Mouse (Mus musculus) forebrain, embryonic 12.5 days (tissue): Measurements from ENCODE around the gene Vgll4. TPM values are rescaled to one million over a fixed set of nuclear protein-coding genes. Genes with fewer than 3 reads are reported as not detected.
A peak's percentile ranks its signal among the peaks of the same experiment; 100 is the strongest.
"Not testable (repeated sequence)": the region's sequence is repeated elsewhere in the genome, so short reads cannot be mapped to it uniquely, and the experiment has no call there.

Experiments used
- ATAC-seq: fragments of 200-750 bp; cut with Nextera tagmentation; 2 replicates; pipeline ENCODE4 v1.8.0; 2017; ENCODE audit warnings: moderate TSS enrichment; ENCODE audit not compliant: low FRiP score
- H3K27ac ChIP-seq: fragments of 300-500 bp; sonication (generic); 2 replicates; pipeline ENCODE4 v1.5.1; 2016; ENCODE audit warnings: mild to moderate bottlenecking
- H3K27me3 ChIP-seq: fragments of 300-500 bp; sonication (generic); 2 replicates; pipeline ENCODE4 v1.6.1; 2016; ENCODE audit warnings: mild to moderate bottlenecking
- H3K36me3 ChIP-seq: fragments of 300-500 bp; sonication (generic); replicated peaks from 2 replicates; pipeline ENCODE4 v1.6.1; 2016; ENCODE audit warnings: mild to moderate bottlenecking
- H3K4me1 ChIP-seq: fragments of 300-500 bp; sonication (generic); 2 replicates; pipeline ENCODE4 v1.6.1; 2016
- H3K4me2 ChIP-seq: fragments of 300-500 bp; sonication (generic); 2 replicates; pipeline ENCODE4 v1.6.1; 2016; ENCODE audit warnings: mild to moderate bottlenecking, moderate library complexity
- H3K4me3 ChIP-seq: fragments of 300-500 bp; sonication (generic); replicated peaks from 2 replicates; pipeline ENCODE4 v1.5.1; 2016; ENCODE audit warnings: mild to moderate bottlenecking
- H3K9ac ChIP-seq: fragments of 300-500 bp; sonication (generic); 2 replicates; pipeline ENCODE4 v1.6.1; 2016; ENCODE audit warnings: mild to moderate bottlenecking
- H3K9me3 ChIP-seq: fragments of 300-500 bp; sonication (generic); 2 replicates; pipeline ENCODE4 v1.6.1; 2016
- WGBS: fragments of 180-500 bp; shearing (Covaris S2); methylation state at CpG from one replicate; pipeline ENCODE4 v1.1.7; 2016; 5-methylcytosine and 5-hydroxymethylcytosine counted together
- polyA plus RNA-seq: library from polyadenylated mRNA; unstranded; fragments of >200 nt; fragmentation: Nextera tagmentation; extraction: Ambion mirVana; gene quantifications from 2 replicates; pipeline ENCODE4 v1.2.1, GENCODE M21; 2016

Gene Vgll4
- polyA plus RNA-seq, 1 experiment from 2014 or later, result 96.1 TPM

DNA sequence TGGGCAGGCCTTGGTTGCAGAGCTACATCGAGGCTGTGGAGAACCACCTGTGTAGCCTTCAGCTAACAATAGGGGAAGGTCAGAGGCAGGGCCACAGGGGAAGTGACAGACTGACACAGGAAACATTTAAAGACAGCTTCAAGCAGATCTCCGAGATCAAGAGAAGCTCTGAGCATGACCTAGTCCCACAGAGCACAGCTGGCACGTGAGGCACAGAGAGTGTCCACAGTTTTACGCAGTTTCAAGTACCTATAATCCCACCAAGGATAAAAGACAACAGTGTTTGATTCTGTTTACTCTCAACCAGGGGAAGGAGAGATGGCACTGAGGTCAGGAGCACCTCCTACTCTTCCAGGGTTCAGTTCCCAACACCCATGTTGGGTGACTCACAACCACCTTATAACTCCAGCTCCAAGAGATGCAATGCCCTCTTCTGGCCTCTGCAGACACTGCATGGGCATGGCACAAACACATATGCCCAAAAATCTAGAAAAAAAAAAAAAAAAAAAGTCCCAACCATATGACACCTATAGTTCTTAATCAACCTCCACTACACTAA, 75.2 kb downstream of the Vgll4 start:
- H3K4me3 ChIP-seq, result no peak overlapping the region
- H3K9me3 ChIP-seq, result no peaks in the 10 kb centered on the region
- no peak overlapping the region for H3K4me2 ChIP-seq
- peaks cover 63% of the 10 kb centered on the region for H3K4me1 ChIP-seq
- H3K36me3 ChIP-seq, result peaks cover 29% of the 10 kb centered on the region; the same call in 1 of the 2 replicates
- ATAC-seq, result no peak
- 78% methylated on average over 4 of the region's 4 CpGs for WGBS
- no peak overlapping the region for H3K9ac ChIP-seq
- no peaks in the 10 kb centered on the region for H3K27me3 ChIP-seq
- H3K27ac ChIP-seq, result peak overlapping the region; percentile 36; the same call in 1 of the 2 replicates

DNA sequence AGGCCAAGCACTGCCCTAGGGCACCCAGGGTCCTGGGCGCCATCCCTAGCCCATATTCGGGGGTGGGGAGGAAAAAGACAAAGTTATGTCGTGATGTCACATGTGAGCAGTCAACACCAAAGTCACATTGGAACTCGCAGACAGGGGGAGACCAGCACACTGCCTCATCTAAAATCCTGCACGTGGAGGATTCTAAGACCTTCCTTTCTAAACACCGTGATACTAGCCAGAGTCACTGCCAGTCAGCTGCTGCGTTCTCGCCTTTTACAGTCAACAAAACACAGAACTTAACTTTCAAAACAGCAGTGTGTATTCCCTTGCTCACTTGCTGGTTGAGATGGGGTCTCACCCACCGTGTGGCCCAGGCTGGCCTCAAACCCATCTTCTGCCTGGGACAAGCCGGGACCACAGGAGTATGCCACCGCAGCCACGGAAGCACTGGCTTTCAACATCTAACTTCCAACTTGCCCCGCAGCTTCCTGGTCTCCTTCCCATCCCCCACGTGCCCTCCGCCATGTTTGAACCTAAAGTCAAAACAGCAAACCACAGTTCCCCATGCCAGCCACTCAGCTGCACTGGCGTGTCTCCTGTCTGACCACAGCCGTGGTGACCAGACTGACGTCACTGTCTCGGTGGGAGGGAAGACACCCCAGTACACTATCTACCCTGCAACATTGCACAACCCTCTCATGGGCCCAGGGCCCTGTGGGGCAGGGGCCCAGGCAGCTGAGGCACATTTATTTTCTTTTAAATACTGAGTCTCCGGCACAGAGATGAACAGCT, 76.2 kb downstream of the Vgll4 start:
- peaks cover 24% of the 10 kb centered on the region; the same call in 1 of the 2 replicates for H3K36me3 ChIP-seq
- 81% methylated on average over 20 of the region's 20 CpGs for WGBS

DNA sequence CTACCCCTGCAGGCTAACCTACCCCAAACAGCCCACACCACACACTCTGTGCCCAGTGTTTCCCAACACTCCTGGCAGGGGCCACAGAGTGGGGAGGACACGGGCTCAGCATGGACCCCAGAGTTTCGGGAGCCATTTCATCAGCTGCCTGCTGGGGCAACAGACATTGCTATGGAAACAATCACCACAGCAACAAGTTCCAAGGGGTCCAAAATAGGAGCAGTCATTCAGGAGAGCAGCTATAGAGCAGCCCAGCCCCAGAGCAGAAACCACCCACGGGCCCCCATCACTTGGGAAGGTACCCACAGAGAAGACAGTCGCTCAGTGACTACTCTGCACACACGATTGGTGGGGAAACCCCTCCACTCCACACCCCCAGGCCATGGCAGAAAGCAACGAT, 77.4 kb downstream of the Vgll4 start:
- Histone ChIP-seq H3K27ac (peak overlapping the region; percentile 72), H3K27me3 (no peaks in the 10 kb centered on the region), H3K4me1 (peaks cover 65% of the 10 kb centered on the region), H3K4me2 (peak overlapping the region; percentile 43), H3K4me3 (0 out of 2 replicates have a peak overlapping the region, but pooled peaks have one; percentile 2), H3K9me3 (no peaks in the 10 kb centered on the region), H3K36me3 (0 out of 2 replicates have a peak, but pooled peaks cover 19% of the 10 kb centered on the region), H3K9ac (peak overlapping the region; percentile 42; the same call in 1 of the 2 replicates)
- peak; percentile 54 for ATAC-seq
- 10% methylated on average over 6 of the region's 6 CpGs for WGBS

More for the DNA sequence above, 76.2 kb downstream of the Vgll4 start:
- no peaks in the 10 kb centered on the region for H3K27me3 ChIP-seq
- no peak overlapping the region for H3K9ac ChIP-seq
- 0 out of 2 replicates have a peak overlapping the region, but pooled peaks have one; percentile 27 for H3K27ac ChIP-seq
- no peak overlapping the region for H3K4me2 ChIP-seq
- peaks cover 64% of the 10 kb centered on the region for H3K4me1 ChIP-seq
- no peak overlapping the region for H3K4me3 ChIP-seq
- H3K9me3 ChIP-seq, result no peaks in the 10 kb centered on the region
- ATAC-seq, result no peak

DNA sequence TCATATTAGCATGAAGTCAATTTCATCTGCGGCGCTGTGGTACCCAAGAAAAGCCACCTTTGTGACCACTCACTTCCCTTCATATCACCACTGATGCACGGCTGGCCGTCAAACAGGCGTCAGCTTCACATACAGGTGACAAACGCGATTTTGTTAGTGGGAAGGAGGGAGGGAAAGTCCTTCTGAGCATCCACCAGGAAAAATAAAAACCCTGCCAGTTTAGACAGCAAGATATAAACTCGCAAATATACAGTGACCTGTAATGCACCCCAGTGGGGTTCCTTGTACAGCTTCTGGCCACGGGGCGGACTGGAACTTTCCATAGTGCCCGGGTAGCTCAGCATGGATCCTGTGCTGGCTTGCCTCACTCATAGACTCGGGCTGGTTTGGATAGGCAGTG, 78.0 kb downstream of the Vgll4 start:
- 68% methylated on average over 12 of the region's 12 CpGs for WGBS
- Histone ChIP-seq H3K9ac (peak overlapping the region; percentile 38; the same call in 1 of the 2 replicates), H3K4me3 (no peak overlapping the region), H3K4me1 (peaks cover 71% of the 10 kb centered on the region), H3K36me3 (0 out of 2 replicates have a peak, but pooled peaks cover 17% of the 10 kb centered on the region), H3K27ac (peak overlapping the region; percentile 72), H3K4me2 (no peak overlapping the region), H3K9me3 (no peaks in the 10 kb centered on the region), H3K27me3 (no peaks in the 10 kb centered on the region)
- ATAC-seq, result no peak

DNA sequence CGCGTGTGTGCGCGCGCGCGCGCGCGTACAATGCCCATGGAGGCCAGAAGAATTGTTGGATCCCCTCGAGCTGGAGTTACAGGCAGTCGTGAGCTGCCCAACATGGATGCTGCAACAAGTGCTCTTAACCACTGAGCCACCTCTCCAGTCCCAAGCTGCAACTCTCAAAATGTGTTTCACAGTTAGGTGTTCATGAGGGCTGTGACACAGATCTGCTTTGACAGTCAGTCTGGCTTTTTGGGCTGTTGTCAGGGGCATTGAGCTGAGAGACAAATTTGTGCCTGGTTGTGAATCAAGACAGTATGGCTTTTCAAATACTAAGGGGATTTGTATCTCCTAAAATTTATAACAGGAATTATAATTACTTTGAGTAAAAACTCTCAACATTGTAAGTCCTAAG, 78.5 kb downstream of the Vgll4 start:
- ATAC-seq, result no peak
- Histone ChIP-seq H3K9ac (0 out of 2 replicates have a peak overlapping the region, but pooled peaks have one; percentile 8), H3K27ac (peak overlapping the region; percentile 81), H3K4me1 (peaks cover 76% of the 10 kb centered on the region), H3K36me3 (0 out of 2 replicates have a peak, but pooled peaks cover 15% of the 10 kb centered on the region), H3K4me2 (no peak overlapping the region), H3K9me3 (no peaks in the 10 kb centered on the region), H3K27me3 (no peaks in the 10 kb centered on the region), H3K4me3 (no peak overlapping the region)
- 89% methylated on average over 12 of the region's 12 CpGs for WGBS

DNA sequence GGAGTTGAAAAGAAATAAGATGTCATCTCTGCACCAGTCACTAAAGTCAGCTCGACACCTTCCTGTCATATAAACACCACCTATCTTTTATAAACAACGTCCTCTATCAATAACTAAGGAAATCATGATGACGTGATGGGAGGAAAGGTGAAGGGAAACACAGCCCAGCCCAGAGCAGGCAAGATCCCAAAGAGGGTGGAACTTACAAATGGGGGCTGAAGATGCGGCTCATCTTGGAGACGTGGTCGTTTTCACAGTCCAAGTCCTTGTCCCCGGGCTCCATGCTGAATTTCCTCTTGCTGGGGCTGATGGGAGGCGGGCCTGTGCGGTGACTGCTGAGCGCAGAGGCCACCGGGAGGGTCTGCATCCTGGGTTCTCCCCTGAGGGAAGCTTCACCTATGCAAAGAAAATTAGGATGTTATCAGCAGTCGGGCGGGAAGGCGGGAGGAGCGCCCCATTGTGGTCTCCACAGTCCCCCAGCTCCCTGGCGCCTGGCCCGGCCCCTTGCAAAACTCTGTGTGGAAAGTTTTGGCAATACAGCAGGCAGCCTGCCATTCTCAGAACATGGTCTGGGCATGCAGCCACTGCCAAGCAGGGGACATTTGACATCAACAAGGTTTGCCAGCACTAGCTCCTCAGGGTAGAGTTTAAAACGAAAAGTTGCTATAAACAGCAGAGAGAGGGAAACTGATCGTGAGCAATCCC, 79.2 kb downstream of the Vgll4 start:
- no peak for ATAC-seq
- Histone ChIP-seq H3K36me3 (0 out of 2 replicates have a peak, but pooled peaks cover 17% of the 10 kb centered on the region), H3K4me3 (no peak overlapping the region), H3K9me3 (no peaks in the 10 kb centered on the region), H3K4me2 (peak overlapping the region; percentile 29), H3K4me1 (peaks cover 83% of the 10 kb centered on the region), H3K9ac (0 out of 2 replicates have a peak overlapping the region, but pooled peaks have one; percentile 8), H3K27me3 (no peaks in the 10 kb centered on the region), H3K27ac (peak overlapping the region; percentile 81)
- WGBS, result 46% methylated on average over 19 of the region's 19 CpGs

DNA sequence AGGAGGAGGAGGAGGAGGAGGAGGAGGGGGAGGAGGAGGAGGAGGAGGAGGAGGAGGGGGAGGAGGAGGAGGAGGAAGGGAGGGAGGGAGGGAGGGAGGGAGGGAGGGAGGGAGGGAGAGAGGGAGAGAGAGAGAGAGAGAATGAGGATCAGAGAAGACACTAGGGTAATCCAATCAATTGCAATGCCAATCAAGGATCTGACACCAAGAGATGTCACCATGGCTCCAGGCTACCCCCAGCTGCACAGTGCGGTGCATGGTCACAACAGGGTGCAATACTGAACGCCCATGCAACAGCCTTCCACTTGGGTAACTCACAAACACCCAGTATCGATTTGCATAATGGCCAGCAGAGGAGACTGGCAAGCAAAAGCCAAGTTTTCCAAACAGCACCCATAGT, 79.8 kb downstream of the Vgll4 start:
- WGBS, result 65% methylated on average over 3 of the region's 3 CpGs
- not testable (repeated sequence) for ATAC-seq
- peak overlapping the region; percentile 81 for H3K27ac ChIP-seq

DNA sequence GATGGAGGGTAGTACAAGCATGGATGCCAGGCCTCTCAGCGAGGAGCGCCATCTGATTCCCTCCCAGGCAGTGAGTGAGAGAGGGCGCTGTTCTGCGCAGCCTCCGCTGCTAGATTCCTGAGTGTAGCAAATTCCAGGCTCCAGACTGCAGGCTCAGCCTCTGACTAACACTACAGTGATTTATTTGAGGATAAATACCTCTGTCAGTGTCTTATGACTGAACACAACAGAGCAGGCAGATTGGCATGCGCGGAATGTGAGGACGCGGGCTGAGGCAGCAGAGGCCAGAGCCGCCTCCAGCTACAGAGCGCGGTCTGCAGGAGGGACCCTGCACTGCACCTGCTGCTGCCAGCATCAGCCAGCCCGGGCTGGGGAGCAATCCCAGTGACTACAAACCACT, 80.9 kb downstream of the Vgll4 start:
- H3K27me3 ChIP-seq, result no peaks in the 10 kb centered on the region
- WGBS, result 9% methylated on average over 13 of the region's 13 CpGs
- no peak overlapping the region for H3K4me3 ChIP-seq
- peaks cover 24% of the 10 kb centered on the region; the same call in 1 of the 2 replicates for H3K36me3 ChIP-seq
- H3K9me3 ChIP-seq, result no peaks in the 10 kb centered on the region
- H3K9ac ChIP-seq, result peak overlapping the region; percentile 8
- peak overlapping the region; percentile 3; the same call in 1 of the 2 replicates for H3K4me2 ChIP-seq
- peak; percentile 69 for ATAC-seq
- H3K27ac ChIP-seq, result peak overlapping the region; percentile 75
- peaks cover 88% of the 10 kb centered on the region for H3K4me1 ChIP-seq

More for the DNA sequence above, 79.8 kb downstream of the Vgll4 start:
- H3K36me3 ChIP-seq, result peaks cover 15% of the 10 kb centered on the region; the same call in 1 of the 2 replicates
- not testable (repeated sequence) for H3K27me3 ChIP-seq, H3K9me3 ChIP-seq, H3K4me3 ChIP-seq, H3K9ac ChIP-seq, H3K4me2 ChIP-seq
- peaks cover 86% of the 10 kb centered on the region for H3K4me1 ChIP-seq

DNA sequence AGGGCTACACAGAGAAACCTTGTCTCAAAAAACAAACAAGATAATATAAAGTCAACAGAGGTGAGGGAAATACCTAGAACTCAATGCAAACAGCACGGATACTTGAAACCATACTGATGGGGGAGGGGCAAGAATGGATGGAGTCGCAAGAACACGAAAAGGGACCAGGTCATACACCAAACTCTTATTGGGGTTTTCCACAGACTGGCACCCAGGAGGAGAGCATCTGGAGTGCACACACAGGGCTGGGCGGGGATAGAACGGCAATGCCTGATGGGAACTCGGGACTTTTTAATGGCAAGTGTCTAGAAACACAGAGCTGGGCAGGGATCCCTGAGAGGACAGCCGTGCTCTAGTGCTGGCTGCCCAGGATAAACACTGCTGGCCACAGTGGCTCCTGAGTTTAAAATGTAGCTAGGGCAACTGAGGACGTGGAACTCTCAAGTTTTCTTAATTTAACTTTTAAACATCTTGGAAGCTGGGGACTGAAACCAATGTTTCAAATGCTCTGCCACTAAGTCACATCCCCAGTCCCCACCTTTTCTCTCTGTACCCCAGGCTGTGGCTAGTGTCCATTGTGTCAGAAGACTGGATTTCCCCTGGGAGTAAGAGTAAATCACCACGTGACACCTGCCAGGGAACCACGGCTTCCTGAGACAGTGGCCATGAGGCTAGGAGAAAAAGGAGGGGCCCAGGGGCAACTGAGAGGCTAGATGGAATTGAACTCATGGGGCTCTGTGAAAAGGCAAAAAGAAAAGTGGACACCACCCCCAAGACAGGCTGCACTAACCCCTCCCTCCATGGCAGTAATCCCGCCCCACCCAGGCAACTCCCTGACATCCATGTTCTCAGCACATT, 83.1 kb downstream of the Vgll4 start:
- H3K9ac ChIP-seq, result no peak overlapping the region
- no peak for ATAC-seq
- peaks cover 24% of the 10 kb centered on the region; the same call in 1 of the 2 replicates for H3K36me3 ChIP-seq
- no peak overlapping the region for H3K4me3 ChIP-seq
- H3K4me2 ChIP-seq, result no peak overlapping the region
- peaks cover 88% of the 10 kb centered on the region for H3K4me1 ChIP-seq
- no peaks in the 10 kb centered on the region for H3K27me3 ChIP-seq
- no peaks in the 10 kb centered on the region for H3K9me3 ChIP-seq
- WGBS, result 83% methylated on average over 11 of the region's 11 CpGs
- H3K27ac ChIP-seq, result peak overlapping the region; percentile 33; the same call in 1 of the 2 replicates

DNA sequence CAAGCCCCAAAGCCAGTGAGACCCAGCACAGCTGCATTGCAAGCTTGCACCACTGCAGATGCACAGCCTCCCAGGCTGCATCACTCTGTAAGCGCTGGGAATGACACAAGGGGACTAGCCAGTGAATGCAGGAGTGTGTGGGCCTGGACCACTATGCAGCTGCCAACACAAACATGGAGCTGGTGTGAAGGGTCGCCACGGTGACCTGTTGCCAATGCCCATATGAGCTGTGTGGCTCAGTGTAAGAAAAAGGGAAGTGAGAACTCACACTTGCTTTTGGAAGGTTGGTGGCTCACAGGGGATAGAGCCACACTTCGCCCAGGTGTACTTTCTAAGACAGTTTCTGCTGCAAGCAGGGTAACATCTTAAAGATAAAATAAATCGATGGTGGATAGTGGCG, 83.8 kb downstream of the Vgll4 start:
- H3K27ac ChIP-seq, result peak overlapping the region; percentile 50; the same call in 1 of the 2 replicates
- no peak overlapping the region for H3K4me3 ChIP-seq
- no peaks in the 10 kb centered on the region for H3K27me3 ChIP-seq
- ATAC-seq, result no peak
- no peak overlapping the region for H3K9ac ChIP-seq
- no peaks in the 10 kb centered on the region for H3K9me3 ChIP-seq
- WGBS, result 94% methylated on average over 6 of the region's 6 CpGs
- peaks cover 88% of the 10 kb centered on the region for H3K4me1 ChIP-seq
- no peak overlapping the region for H3K4me2 ChIP-seq
- H3K36me3 ChIP-seq, result peaks cover 24% of the 10 kb centered on the region; the same call in 1 of the 2 replicates

DNA sequence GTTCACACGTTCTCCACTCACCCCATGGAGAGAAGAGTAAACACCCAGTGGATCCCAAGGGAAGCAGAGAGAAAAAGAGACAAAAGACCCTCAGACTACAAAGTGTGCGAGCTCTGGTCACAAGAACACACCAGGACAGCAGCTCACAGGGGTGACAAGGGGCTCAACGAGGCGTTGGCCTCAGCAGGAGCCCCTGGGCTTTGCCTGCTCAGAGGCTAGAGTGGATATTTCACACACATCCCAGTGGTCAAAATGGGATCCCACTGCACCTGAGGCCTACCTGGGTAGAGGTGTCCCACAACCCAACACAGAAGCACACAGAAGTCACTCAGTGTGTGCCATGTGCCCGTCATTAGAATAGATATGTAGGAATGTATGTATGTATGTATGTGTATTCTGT, 84.7 kb downstream of the Vgll4 start:
- 83% methylated on average over 5 of the region's 5 CpGs for WGBS
- peak overlapping the region; percentile 98 for H3K27ac ChIP-seq
- no peak for ATAC-seq
- no peak overlapping the region for H3K4me2 ChIP-seq
- H3K9me3 ChIP-seq, result no peaks in the 10 kb centered on the region
- no peak overlapping the region for H3K9ac ChIP-seq
- H3K27me3 ChIP-seq, result no peaks in the 10 kb centered on the region
- H3K4me3 ChIP-seq, result no peak overlapping the region
- peaks cover 23% of the 10 kb centered on the region; the same call in 1 of the 2 replicates for H3K36me3 ChIP-seq
- peaks cover 88% of the 10 kb centered on the region for H3K4me1 ChIP-seq
